Mouse (Mus musculus): ENCODE measurements around the gene Gm17402. TPM values are rescaled to one million over a fixed set of nuclear protein-coding genes. Genes with fewer than 3 reads are reported as not detected.

Gene Gm17402
- polyA plus RNA-seq, 1 experiment from 2014 or later, result not detected

GRCm38 (mm10) chr3:67352128-67352762 lies 22.7 kb downstream of the Gm17402 start:
- Histone ChIP-seq H3K4me1 (no peaks in the 10 kb centered on the region), H3K9ac (no peak overlapping the region), H3K4me2 (no peak overlapping the region), H3K9me3 (no peaks in the 10 kb centered on the region), H3K27ac (no peak overlapping the region), H3K27me3 (no peaks in the 10 kb centered on the region), H3K4me3 (no peak overlapping the region), H3K36me3 (peaks cover 4% of the 10 kb centered on the region; the same call in 1 of the 2 replicates)
- ATAC-seq (ENCODE audit: insufficient number of reproducible peaks, insufficient read depth, low FRiP score, low TSS enrichment, low read depth), result no peak; the same call in 1 of the 2 replicates
- 26% methylated on average over 4 of the region's 5 CpGs for WGBS

GRCm38 (mm10) chr3:67351406-67352127 lies 23.4 kb downstream of the Gm17402 start:
- Histone ChIP-seq H3K4me3 (no peak overlapping the region), H3K4me1 (no peaks in the 10 kb centered on the region), H3K36me3 (no peaks in the 10 kb centered on the region), H3K27ac (no peak overlapping the region), H3K9me3 (no peaks in the 10 kb centered on the region), H3K9ac (no peak overlapping the region), H3K4me2 (no peak overlapping the region), H3K27me3 (no peaks in the 10 kb centered on the region)
- no peak for ATAC-seq (ENCODE audit: insufficient number of reproducible peaks, insufficient read depth, low FRiP score, low TSS enrichment, low read depth)
- WGBS, result 80% methylated on average over 12 of the region's 12 CpGs

- no peak overlapping the region for H3K4me2 ChIP-seq
- H3K9ac ChIP-seq, result no peak overlapping the region
- no peak for ATAC-seq (ENCODE audit: insufficient number of reproducible peaks, insufficient read depth, low FRiP score, low TSS enrichment, low read depth)
- no peaks in the 10 kb centered on the region for H3K4me1 ChIP-seq
- no peaks in the 10 kb centered on the region for H3K27me3 ChIP-seq
- no peaks in the 10 kb centered on the region for H3K9me3 ChIP-seq
- H3K4me3 ChIP-seq, result no peak overlapping the region
- H3K27ac ChIP-seq, result no peak overlapping the region
- H3K36me3 ChIP-seq, result no peaks in the 10 kb centered on the region
- 81% methylated on average over 2 of the region's 2 CpGs for WGBS
Measured at GRCm38 (mm10) chr3:67346674-67347073, 28.3 kb downstream of the Gm17402 start.

GRCm38 (mm10) chr3:67344599-67344998 lies 30.4 kb downstream of the Gm17402 start:
- no peak overlapping the region for H3K4me2 ChIP-seq
- no peak overlapping the region for H3K27ac ChIP-seq
- WGBS, result 6% methylated on average over 2 of the region's 2 CpGs
- no peak for ATAC-seq (ENCODE audit: insufficient number of reproducible peaks, insufficient read depth, low FRiP score, low TSS enrichment, low read depth)
- H3K4me3 ChIP-seq, result no peak overlapping the region
- no peak overlapping the region for H3K9ac ChIP-seq
- no peaks in the 10 kb centered on the region for H3K9me3 ChIP-seq
- no peaks in the 10 kb centered on the region for H3K36me3 ChIP-seq
- no peaks in the 10 kb centered on the region for H3K27me3 ChIP-seq
- H3K4me1 ChIP-seq, result no peaks in the 10 kb centered on the region

GRCm38 (mm10) chr3:67343004-67343662 lies 31.8 kb downstream of the Gm17402 start:
- 31% methylated on average over 5 of the region's 5 CpGs for WGBS
- no peaks in the 10 kb centered on the region for H3K4me1 ChIP-seq
- H3K27me3 ChIP-seq, result no peaks in the 10 kb centered on the region
- no peaks in the 10 kb centered on the region for H3K36me3 ChIP-seq
- no peak for ATAC-seq (ENCODE audit: insufficient number of reproducible peaks, insufficient read depth, low FRiP score, low TSS enrichment, low read depth)
- H3K27ac ChIP-seq, result no peak overlapping the region
- H3K9me3 ChIP-seq, result no peaks in the 10 kb centered on the region
- no peak overlapping the region for H3K4me3 ChIP-seq
- no peak overlapping the region for H3K9ac ChIP-seq
- H3K4me2 ChIP-seq, result no peak overlapping the region

- 71% methylated on average over 7 of the region's 7 CpGs for WGBS
- Histone ChIP-seq H3K4me2 (no peak overlapping the region), H3K4me3 (no peak overlapping the region), H3K4me1 (no peaks in the 10 kb centered on the region), H3K36me3 (no peaks in the 10 kb centered on the region), H3K9me3 (no peaks in the 10 kb centered on the region), H3K27me3 (no peaks in the 10 kb centered on the region), H3K9ac (no peak overlapping the region), H3K27ac (no peak overlapping the region)
- no peak for ATAC-seq (ENCODE audit: insufficient number of reproducible peaks, insufficient read depth, low FRiP score, low TSS enrichment, low read depth)
Measured at GRCm38 (mm10) chr3:67340921-67341320, 34.0 kb downstream of the Gm17402 start.

GRCm38 (mm10) chr3:67339558-67339957 lies 35.4 kb downstream of the Gm17402 start:
- no peaks in the 10 kb centered on the region for H3K36me3 ChIP-seq
- H3K27ac ChIP-seq, result no peak overlapping the region
- 60% methylated on average over 3 of the region's 3 CpGs for WGBS
- H3K9ac ChIP-seq, result no peak overlapping the region
- no peaks in the 10 kb centered on the region for H3K27me3 ChIP-seq
- H3K4me3 ChIP-seq, result no peak overlapping the region
- no peak for ATAC-seq (ENCODE audit: insufficient number of reproducible peaks, insufficient read depth, low FRiP score, low TSS enrichment, low read depth)
- no peak overlapping the region for H3K4me2 ChIP-seq
- H3K4me1 ChIP-seq, result no peaks in the 10 kb centered on the region
- H3K9me3 ChIP-seq, result no peaks in the 10 kb centered on the region

GRCm38 (mm10) chr3:67322422-67322821 lies 52.5 kb downstream of the Gm17402 start:
- Histone ChIP-seq H3K9me3 (no peaks in the 10 kb centered on the region), H3K9ac (no peak overlapping the region), H3K4me2 (no peak overlapping the region), H3K4me1 (no peaks in the 10 kb centered on the region), H3K27me3 (no peaks in the 10 kb centered on the region), H3K4me3 (no peak overlapping the region), H3K27ac (no peak overlapping the region), H3K36me3 (no peaks in the 10 kb centered on the region)
- no peak for ATAC-seq (ENCODE audit: insufficient number of reproducible peaks, insufficient read depth, low FRiP score, low TSS enrichment, low read depth)
- 78% methylated on average over 4 of the region's 4 CpGs for WGBS

Other genes starting within 250 kb of the Gm17402 start
- 27.3 and 28.4 TPM in 2 replicates for gene Mlf1, start 1.1 kb downstream of the Gm17402 start, polyA plus RNA-seq (2015; fragmentation: Nextera tagmentation; extraction: Ambion mirVana)
- 34.1 and 37.7 TPM in 2 replicates for gene Gfm1, start 54.9 kb upstream of the Gm17402 start, polyA plus RNA-seq (2015; fragmentation: Nextera tagmentation; extraction: Ambion mirVana)
- gene Lxn, start 88.8 kb upstream of the Gm17402 start, polyA plus RNA-seq (2015; fragmentation: Nextera tagmentation; extraction: Ambion mirVana), result 86.3 and 97.5 TPM in 2 replicates
- 2.5 and 3.2 TPM in 2 replicates for gene Rarres1, start 140.4 kb upstream of the Gm17402 start, polyA plus RNA-seq (2015; fragmentation: Nextera tagmentation; extraction: Ambion mirVana)
- 54.8 and 63.6 TPM in 2 replicates for gene Mfsd1, start 207.6 kb upstream of the Gm17402 start, polyA plus RNA-seq (2015; fragmentation: Nextera tagmentation; extraction: Ambion mirVana)

Data from embryonic facial prominence, embryonic 13.5 days (tissue).